Mouse (Mus musculus): ENCODE data around the gene Rai1. TPM values are rescaled to one million over a fixed set of nuclear protein-coding genes. Genes with fewer than 3 reads are reported as not detected.

Gene Rai1
- polyA plus RNA-seq, 1 experiment from 2014 or later, result 28.1 TPM

- no peaks in the 10 kb centered on the region for H3K27me3 ChIP-seq (ENCODE audit: control insufficient read depth, insufficient read depth, low read length)
- 0 out of 2 replicates have a peak, but pooled peaks cover 2% of the 10 kb centered on the region for H3K4me1 ChIP-seq (replicated peaks; ENCODE audit: control insufficient read depth, insufficient read depth, low read length)
- H3K4me3 ChIP-seq (ENCODE audit: low read depth, low read length), result no peak overlapping the region
- ATAC-seq (ENCODE audit: low FRiP score), result no peak
- H3K36me3 ChIP-seq (ENCODE audit: control insufficient read depth, insufficient read depth, low read length), result peaks cover 13% of the 10 kb centered on the region; the same call in 1 of the 2 replicates
- no peak for DNase-seq (ENCODE audit: low spot score)
- peak overlapping the region; percentile 19; the same call in 1 of the 2 replicates for H3K9ac ChIP-seq (ENCODE audit: low read depth, low read length)
- no peak overlapping the region for H3K4me2 ChIP-seq (replicated peaks; ENCODE audit: low read depth, low read length)
- 92% methylated on average over 26 of the region's 26 CpGs for WGBS
- H3K27ac ChIP-seq (ENCODE audit: low read depth, low read length), result peak overlapping the region; percentile 36; the same call in 1 of the 2 replicates
- no peaks in the 10 kb centered on the region for H3K9me3 ChIP-seq (ENCODE audit: control insufficient read depth, low read length)
These were observed 98.2 kb downstream of the Rai1 start for GRCm38 (mm10) chr11:60202710-60203638.

- DNase-seq (ENCODE audit: low spot score), result no peak
- Histone ChIP-seq H3K27ac (ENCODE audit: low read depth, low read length) (no peak overlapping the region), H3K9me3 (ENCODE audit: control insufficient read depth, low read length) (no peaks in the 10 kb centered on the region), H3K36me3 (ENCODE audit: control insufficient read depth, insufficient read depth, low read length) (peaks cover 11% of the 10 kb centered on the region; the same call in 1 of the 2 replicates), H3K4me1 (replicated peaks; ENCODE audit: control insufficient read depth, insufficient read depth, low read length) (peaks cover 20% of the 10 kb centered on the region), H3K4me3 (ENCODE audit: low read depth, low read length) (no peak overlapping the region), H3K4me2 (replicated peaks; ENCODE audit: low read depth, low read length) (no peak overlapping the region), H3K9ac (ENCODE audit: low read depth, low read length) (no peak overlapping the region), H3K27me3 (ENCODE audit: control insufficient read depth, insufficient read depth, low read length) (no peaks in the 10 kb centered on the region)
- no peak for ATAC-seq (ENCODE audit: low FRiP score)
- 87% methylated on average over 11 of the region's 12 CpGs for WGBS
These were observed 100.2 kb downstream of the Rai1 start for GRCm38 (mm10) chr11:60205026-60205425.

GRCm38 (mm10) chr11:60206207-60206606 lies 101.4 kb downstream of the Rai1 start:
- Histone ChIP-seq H3K9ac (ENCODE audit: low read depth, low read length) (no peak overlapping the region), H3K4me2 (replicated peaks; ENCODE audit: low read depth, low read length) (no peak overlapping the region), H3K36me3 (ENCODE audit: control insufficient read depth, insufficient read depth, low read length) (peaks cover 7% of the 10 kb centered on the region; the same call in 1 of the 2 replicates), H3K4me3 (ENCODE audit: low read depth, low read length) (no peak overlapping the region), H3K27me3 (ENCODE audit: control insufficient read depth, insufficient read depth, low read length) (no peaks in the 10 kb centered on the region), H3K9me3 (ENCODE audit: control insufficient read depth, low read length) (no peaks in the 10 kb centered on the region), H3K4me1 (replicated peaks; ENCODE audit: control insufficient read depth, insufficient read depth, low read length) (peaks cover 27% of the 10 kb centered on the region), H3K27ac (ENCODE audit: low read depth, low read length) (no peak overlapping the region)
- 78% methylated on average over 5 of the region's 5 CpGs for WGBS
- DNase-seq (ENCODE audit: low spot score) (no peak), ATAC-seq (ENCODE audit: low FRiP score) (no peak)

DNA sequence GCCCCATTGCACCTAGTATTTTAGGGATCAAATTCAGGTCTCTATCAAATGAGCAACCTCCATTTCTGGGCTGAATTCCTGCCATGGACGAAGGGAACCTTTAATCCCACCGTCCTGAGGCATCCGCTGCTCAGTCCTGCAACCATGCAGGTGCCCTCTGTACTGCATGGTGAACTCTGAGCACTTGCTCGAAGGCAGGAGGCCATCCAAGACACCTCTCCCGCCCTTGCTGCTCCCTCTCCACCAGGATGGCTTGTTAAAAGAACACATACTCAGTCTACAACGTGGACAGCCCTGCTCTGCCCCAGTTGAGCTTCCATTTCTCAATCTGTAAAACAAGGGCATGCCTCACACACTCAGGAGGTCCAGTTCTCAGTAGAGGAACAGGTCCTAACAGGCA lies 103.4 kb downstream of the Rai1 start:
- H3K9ac ChIP-seq (ENCODE audit: low read depth, low read length), result peak overlapping the region; percentile 63
- WGBS, result 76% methylated on average over 6 of the region's 6 CpGs
- no peak for DNase-seq (ENCODE audit: low spot score)
- peaks cover 27% of the 10 kb centered on the region for H3K4me1 ChIP-seq (replicated peaks; ENCODE audit: control insufficient read depth, insufficient read depth, low read length)
- no peak for ATAC-seq (ENCODE audit: low FRiP score)
- peak overlapping the region; percentile 78 for H3K4me2 ChIP-seq (replicated peaks; ENCODE audit: low read depth, low read length)
- peak overlapping the region; percentile 49 for H3K4me3 ChIP-seq (ENCODE audit: low read depth, low read length)
- no peaks in the 10 kb centered on the region for H3K27me3 ChIP-seq (ENCODE audit: control insufficient read depth, insufficient read depth, low read length)
- H3K9me3 ChIP-seq (ENCODE audit: control insufficient read depth, low read length), result no peaks in the 10 kb centered on the region
- H3K27ac ChIP-seq (ENCODE audit: low read depth, low read length), result peak overlapping the region; percentile 71; the same call in 1 of the 2 replicates
- peaks cover 2% of the 10 kb centered on the region; the same call in 1 of the 2 replicates for H3K36me3 ChIP-seq (ENCODE audit: control insufficient read depth, insufficient read depth, low read length)

DNA sequence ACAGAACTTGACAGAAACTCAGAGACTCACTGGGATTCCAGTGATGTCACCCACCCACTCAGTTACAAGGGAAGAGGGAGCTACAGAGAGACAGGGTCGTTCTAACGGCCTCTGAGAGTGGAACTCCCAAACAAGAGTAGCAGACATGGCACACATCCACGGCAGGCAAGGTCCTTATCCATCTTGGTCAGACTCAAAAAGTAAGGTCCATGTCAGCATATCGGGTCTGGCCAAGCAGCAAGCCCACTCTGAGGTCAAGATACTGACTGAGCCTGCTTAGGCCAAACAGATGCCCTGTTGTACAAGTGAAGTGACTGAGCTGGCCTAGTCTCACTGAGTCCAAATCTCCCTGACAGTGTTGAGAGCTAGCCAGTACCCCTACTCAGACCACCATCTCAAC lies 103.9 kb downstream of the Rai1 start:
- H3K27ac ChIP-seq (ENCODE audit: low read depth, low read length), result peak overlapping the region; percentile 71; the same call in 1 of the 2 replicates
- no peaks in the 10 kb centered on the region for H3K9me3 ChIP-seq (ENCODE audit: control insufficient read depth, low read length)
- DNase-seq (ENCODE audit: low spot score) (no peak), ATAC-seq (ENCODE audit: low FRiP score) (no peak)
- peaks cover 2% of the 10 kb centered on the region; the same call in 1 of the 2 replicates for H3K36me3 ChIP-seq (ENCODE audit: control insufficient read depth, insufficient read depth, low read length)
- WGBS, result 68% methylated on average over 4 of the region's 4 CpGs
- H3K4me1 ChIP-seq (replicated peaks; ENCODE audit: control insufficient read depth, insufficient read depth, low read length), result peaks cover 27% of the 10 kb centered on the region
- H3K4me2 ChIP-seq (replicated peaks; ENCODE audit: low read depth, low read length), result peak overlapping the region; percentile 78
- H3K9ac ChIP-seq (ENCODE audit: low read depth, low read length), result peak overlapping the region; percentile 63
- H3K27me3 ChIP-seq (ENCODE audit: control insufficient read depth, insufficient read depth, low read length), result no peaks in the 10 kb centered on the region
- H3K4me3 ChIP-seq (ENCODE audit: low read depth, low read length), result peak overlapping the region; percentile 49

GRCm38 (mm10) chr11:60209217-60209932 lies 104.6 kb downstream of the Rai1 start:
- 67% methylated on average over 7 of the region's 7 CpGs for WGBS
- peaks cover 27% of the 10 kb centered on the region for H3K4me1 ChIP-seq (replicated peaks; ENCODE audit: control insufficient read depth, insufficient read depth, low read length)
- ATAC-seq (ENCODE audit: low FRiP score), result no peak
- peak overlapping the region; percentile 65 for H3K9ac ChIP-seq (ENCODE audit: low read depth, low read length)
- H3K4me2 ChIP-seq (replicated peaks; ENCODE audit: low read depth, low read length), result peak overlapping the region; percentile 78
- no peaks in the 10 kb centered on the region; the same call in 1 of the 2 replicates for H3K36me3 ChIP-seq (ENCODE audit: control insufficient read depth, insufficient read depth, low read length)
- DNase-seq (ENCODE audit: low spot score), result peak; percentile 40
- H3K9me3 ChIP-seq (ENCODE audit: control insufficient read depth, low read length), result no peaks in the 10 kb centered on the region
- peak overlapping the region; percentile 71 for H3K27ac ChIP-seq (ENCODE audit: low read depth, low read length)
- H3K4me3 ChIP-seq (ENCODE audit: low read depth, low read length), result peak overlapping the region; percentile 49
- H3K27me3 ChIP-seq (ENCODE audit: control insufficient read depth, insufficient read depth, low read length), result no peaks in the 10 kb centered on the region

DNA sequence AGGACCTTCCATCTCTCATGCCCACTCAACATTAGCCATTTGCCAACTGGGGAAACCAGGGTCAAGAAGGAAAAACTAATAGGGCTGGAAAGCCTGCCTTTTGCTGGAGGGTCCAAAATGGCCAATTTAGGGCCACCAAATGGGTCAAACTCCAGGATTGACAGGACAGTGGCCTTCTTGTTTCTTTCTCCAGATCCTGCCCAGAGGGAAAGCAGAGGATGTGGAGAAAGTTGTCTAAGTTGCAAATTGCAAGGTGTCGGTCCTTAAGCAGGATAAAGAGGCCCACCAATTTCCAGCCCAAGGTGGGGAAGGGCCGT lies 105.1 kb downstream of the Rai1 start:
- H3K4me1 ChIP-seq (replicated peaks; ENCODE audit: control insufficient read depth, insufficient read depth, low read length), result peaks cover 27% of the 10 kb centered on the region
- peak overlapping the region; percentile 71 for H3K27ac ChIP-seq (ENCODE audit: low read depth, low read length)
- peak overlapping the region; percentile 49 for H3K4me3 ChIP-seq (ENCODE audit: low read depth, low read length)
- no peaks in the 10 kb centered on the region for H3K36me3 ChIP-seq (ENCODE audit: control insufficient read depth, insufficient read depth, low read length)
- H3K4me2 ChIP-seq (replicated peaks; ENCODE audit: low read depth, low read length), result peak overlapping the region; percentile 78
- 4% methylated on average over 2 of the region's 2 CpGs for WGBS
- H3K9ac ChIP-seq (ENCODE audit: low read depth, low read length), result peak overlapping the region; percentile 65
- no peaks in the 10 kb centered on the region for H3K9me3 ChIP-seq (ENCODE audit: control insufficient read depth, low read length)
- no peaks in the 10 kb centered on the region for H3K27me3 ChIP-seq (ENCODE audit: control insufficient read depth, insufficient read depth, low read length)
- no peak for ATAC-seq (ENCODE audit: low FRiP score)
- DNase-seq (ENCODE audit: low spot score), result no peak

GRCm38 (mm10) chr11:60210305-60210724 lies 105.5 kb downstream of the Rai1 start:
- Histone ChIP-seq H3K9ac (ENCODE audit: low read depth, low read length) (peak overlapping the region; percentile 65), H3K27ac (ENCODE audit: low read depth, low read length) (peak overlapping the region; percentile 71), H3K9me3 (ENCODE audit: control insufficient read depth, low read length) (no peaks in the 10 kb centered on the region), H3K4me3 (ENCODE audit: low read depth, low read length) (peak overlapping the region; percentile 49), H3K36me3 (ENCODE audit: control insufficient read depth, insufficient read depth, low read length) (no peaks in the 10 kb centered on the region), H3K27me3 (ENCODE audit: control insufficient read depth, insufficient read depth, low read length) (no peaks in the 10 kb centered on the region), H3K4me1 (replicated peaks; ENCODE audit: control insufficient read depth, insufficient read depth, low read length) (peaks cover 27% of the 10 kb centered on the region), H3K4me2 (replicated peaks; ENCODE audit: low read depth, low read length) (peak overlapping the region; percentile 78)
- under 1% methylated on average over 38 of the region's 47 CpGs for WGBS
- DNase-seq (ENCODE audit: low spot score) (peak; percentile 96), ATAC-seq (ENCODE audit: low FRiP score) (peak; percentile 90)

Data from hindbrain, embryonic 11.5 days (tissue).